Mouse (Mus musculus): Measurements from ENCODE around the gene Ulk4.

- TF ChIP-seq CTCF (IDR thresholded peaks at IDR 0.05; ENCODE audit: control insufficient read depth, insufficient read depth, insufficient read length) = no peak
- no peak for TF ChIP-seq MAX (IDR thresholded peaks at IDR 0.05)
Measured at GRCm38 (mm10) chr9:120958051-120958450, 318.9 kb downstream of the Ulk4 start.

Measured in C2C12 (cell line).